In the genomic region with DNA sequence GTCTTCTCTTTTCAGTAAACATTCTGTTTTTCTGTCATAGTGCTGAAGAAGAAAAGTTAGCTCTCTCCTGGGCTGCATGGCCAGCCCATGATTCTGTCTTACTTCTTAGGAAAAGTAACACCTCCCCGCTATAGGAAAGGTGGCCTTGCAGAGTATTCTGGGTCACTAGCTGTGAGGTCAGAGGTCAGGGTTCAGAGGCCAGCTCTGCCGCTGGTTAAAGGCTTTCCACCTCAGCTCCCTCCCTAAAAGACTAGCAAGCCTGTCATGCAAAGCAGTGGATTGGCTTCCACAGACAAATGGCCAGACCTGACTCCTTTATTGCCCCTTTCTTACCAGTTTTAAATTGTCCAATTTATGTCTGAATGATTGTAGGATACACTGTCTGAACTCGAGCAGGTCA, we compare ENCODE assay signal across 25 mouse cellular contexts. TPM values are rescaled to one million over a fixed set of nuclear protein-coding genes. Genes with fewer than 3 reads are reported as not detected.
DNase-seq lines count a peak whose midpoint lies in the region; ATAC-seq and TF ChIP-seq lines count a peak whose summit lies in the region.
"Had no signal": no experiment of that assay in that cellular context is flagged by ENCODE, and none has a peak within 500 bp of the region (broad histone marks: within the 10 kb centered on the region; RNA-seq: fewer than 3 reads in every experiment).

No protein-coding gene starts in this region.

- H3K27me3 ChIP-seq in hindbrain, embryonic 10.5 days (ENCODE audit: insufficient read depth, poor library complexity, severe bottlenecking), result no peaks in the 10 kb centered on the region
- no peaks in the 10 kb centered on the region for H3K27me3 ChIP-seq in hindbrain, embryonic 12.5 days
- H3K27me3 ChIP-seq: CH12.LX; embryonic facial prominence, embryonic 12.5 days; embryonic facial prominence, embryonic 15.5 days; hindbrain, embryonic 15.5 days; Patski had no signal

- 15% methylated on average over 3 of the region's 3 CpGs for WGBS in hindbrain, embryonic 10.5 days
- 16% methylated on average over 3 of the region's 3 CpGs for WGBS in hindbrain, embryonic 12.5 days

- peaks cover 6% of the 10 kb centered on the region for H3K4me1 ChIP-seq in hindbrain, embryonic 10.5 days (replicated peaks)
- no peaks in the 10 kb centered on the region for H3K4me1 ChIP-seq in hindbrain, embryonic 12.5 days
- H3K4me1 ChIP-seq: embryonic facial prominence, embryonic 12.5 days; embryonic facial prominence, embryonic 15.5 days; hindbrain, embryonic 15.5 days had no signal

- H3K9me3 ChIP-seq in hindbrain, embryonic 10.5 days, result peaks cover 3% of the 10 kb centered on the region; the same call in 1 of the 2 replicates
- peaks cover 2% of the 10 kb centered on the region for H3K9me3 ChIP-seq in hindbrain, embryonic 12.5 days (replicated peaks)
- H3K9me3 ChIP-seq: embryonic facial prominence, embryonic 15.5 days; hindbrain, embryonic 15.5 days had no signal

- H3K9ac ChIP-seq in hindbrain, embryonic 12.5 days, result no peak overlapping the region
- H3K9ac ChIP-seq: embryonic facial prominence, embryonic 12.5 days; embryonic facial prominence, embryonic 15.5 days; forebrain, postnatal 0 days; hindbrain, embryonic 15.5 days had no signal

- DNase-seq in gastrocnemius, adult 2 months, result no peak
- no peak for DNase-seq in gastrocnemius, adult 8-10 months (ENCODE audit: low spot score in 2 of 2)
- DNase-seq in hindbrain, embryonic 10.5 days (ENCODE audit: low spot score), result peak; percentile 12
- peak; percentile 51 for DNase-seq in embryo, embryonic 10.5 days (ENCODE audit: low spot score)
- peak; percentile 26 for DNase-seq in yolk sac, embryonic 10.5 days (ENCODE audit: low spot score)
- no peak for DNase-seq in left cerebral cortex, postnatal 25 days (ENCODE audit: low spot score in 2 of 2)
- DNase-seq: adrenal gland, postnatal 10 days; adrenal gland, postnatal 36 days; B cell, adult 2 months; cerebellum, adult 18-20 months; cerebellum, adult 9-10 months; cerebellum, postnatal 14 days; forebrain, postnatal 0 days; gastrocnemius, postnatal 10 days; gastrocnemius, postnatal 36 days had no signal

- H3K36me3 ChIP-seq in hindbrain, embryonic 10.5 days, result no peaks in the 10 kb centered on the region
- H3K36me3 ChIP-seq in hindbrain, embryonic 12.5 days, result no peaks in the 10 kb centered on the region
- H3K36me3 ChIP-seq: embryonic facial prominence, embryonic 12.5 days; embryonic facial prominence, embryonic 15.5 days; G1E; hindbrain, embryonic 15.5 days had no signal

- ATAC-seq in hindbrain, embryonic 12.5 days (ENCODE audit: low FRiP score), result no peak
- ATAC-seq: forebrain, embryonic 14.5 days; forebrain, postnatal 0 days; intestine, postnatal 0 days; Patski had no signal

- no peak overlapping the region for H3K4me3 ChIP-seq in gastrocnemius, adult 2 months
- H3K4me3 ChIP-seq in hindbrain, embryonic 10.5 days, result no peak overlapping the region
- no peak overlapping the region for H3K4me3 ChIP-seq in hindbrain, embryonic 12.5 days
- H3K4me3 ChIP-seq: embryonic facial prominence, embryonic 12.5 days; embryonic facial prominence, embryonic 15.5 days; hindbrain, embryonic 15.5 days had no signal

- intact Hi-C loops in gastrocnemius, adult 2 months (cut with DNase I), result loop anchor here (2.0 kb wide), 1 partner anchor 23 kb away; a partner anchor contains a TSS
- intact Hi-C loops in left cerebral cortex, postnatal 25 days (cut with DNase I), result no loop called here

- peak overlapping the region; percentile 95 for H3K27ac ChIP-seq in gastrocnemius, adult 2 months
- H3K27ac ChIP-seq in hindbrain, embryonic 10.5 days, result no peak overlapping the region
- H3K27ac ChIP-seq in hindbrain, embryonic 12.5 days, result no peak overlapping the region
- H3K27ac ChIP-seq: embryonic facial prominence, embryonic 12.5 days; embryonic facial prominence, embryonic 15.5 days; hindbrain, embryonic 15.5 days had no signal

- H3K4me2 ChIP-seq in hindbrain, embryonic 12.5 days (replicated peaks), result no peak overlapping the region
- H3K4me2 ChIP-seq: embryonic facial prominence, embryonic 12.5 days; embryonic facial prominence, embryonic 15.5 days; heart, embryonic 11.5 days; hindbrain, embryonic 15.5 days had no signal

- no peak for TF ChIP-seq CTCF in gastrocnemius, adult 2 months (IDR thresholded peaks at IDR 0.05)

RNA-seq across cellular contexts. Expression of a gene that starts 23.3 kb away (rescaled TPM):
- 1 to 10 TPM; 8.0 to 9.4 TPM for total RNA-seq in gastrocnemius, adult 2 months (2021)
- total RNA-seq in gastrocnemius, adult 8-10 months (2022), result 1 to 10 TPM; 5.6 to 8.9 (median 5.8) TPM
- polyA plus RNA-seq in hindbrain, embryonic 10.5 days (2016; fragmentation: Nextera tagmentation; extraction: Ambion mirVana), result 0.07 and 0.51 TPM in 2 replicates
- polyA plus RNA-seq in hindbrain, embryonic 12.5 days (2016; fragmentation: Nextera tagmentation; extraction: Ambion mirVana), result 0.46 and 0.50 TPM in 2 replicates
- total RNA-seq in left cerebral cortex, postnatal 25 days (2021), result under 1 TPM; 0.34 to 0.62 TPM
- total RNA-seq: G1E had no signal
- polyA plus RNA-seq: G1E had no signal

RNA-seq across cellular contexts. Expression of a gene that starts 23.3 kb away (rescaled TPM):
- total RNA-seq in gastrocnemius, adult 2 months (2021), result 10 to 100 TPM; 34.5 to 37.4 TPM
- 10 to 100 TPM; 29.7 to 37.8 (median 36.6) TPM for total RNA-seq in gastrocnemius, adult 8-10 months (2022)
- 1.4 and 1.6 TPM in 2 replicates for polyA plus RNA-seq in hindbrain, embryonic 10.5 days (2016; fragmentation: Nextera tagmentation; extraction: Ambion mirVana)
- 1.4 and 3.3 TPM in 2 replicates for polyA plus RNA-seq in hindbrain, embryonic 12.5 days (2016; fragmentation: Nextera tagmentation; extraction: Ambion mirVana)
- total RNA-seq in left cerebral cortex, postnatal 25 days (2021), result 1 to 10 TPM in 1 of 2 experiments, under 1 TPM in 1; 0.69 to 2.2 TPM
- total RNA-seq: G1E had no signal
- polyA plus RNA-seq: G1E had no signal

RNA-seq across cellular contexts. Expression of a gene that starts 46.9 kb away (rescaled TPM):
- 10 to 100 TPM; 54.3 to 56.8 TPM for total RNA-seq in gastrocnemius, adult 2 months (2021)
- 10 to 100 TPM; 52.1 to 58.4 (median 56.9) TPM for total RNA-seq in gastrocnemius, adult 8-10 months (2022)
- polyA plus RNA-seq in hindbrain, embryonic 10.5 days (2016; fragmentation: Nextera tagmentation; extraction: Ambion mirVana), result 0.64 and 1.1 TPM in 2 replicates
- 1.6 and 1.7 TPM in 2 replicates for polyA plus RNA-seq in hindbrain, embryonic 12.5 days (2016; fragmentation: Nextera tagmentation; extraction: Ambion mirVana)
- total RNA-seq in left cerebral cortex, postnatal 25 days (2021), result 1 to 10 TPM; 3.6 to 5.2 TPM
- polyA plus RNA-seq: G1E had no signal

Comparison
In these comparisons a context has a peak if more than half of its experiments do, and no peak if none do; other contexts are left out.
1. DNase-seq: peak in hindbrain, embryonic 10.5 days (single experiment), embryo, embryonic 10.5 days (single experiment) and yolk sac, embryonic 10.5 days (single experiment); none in gastrocnemius, adult 2 months (single experiment), gastrocnemius, adult 8-10 months (0 of 2) and left cerebral cortex, postnatal 25 days (0 of 2).
2. RNA of a gene that starts 23.3 kb away (total RNA-seq): 8.0 to 9.4 TPM in gastrocnemius, adult 2 months and 5.6 to 8.9 TPM in gastrocnemius, adult 8-10 months; 0.34 to 0.62 TPM in left cerebral cortex, postnatal 25 days; every median in the first group is over 4 times any median in the second.
3. RNA of a gene that starts 23.3 kb away (total RNA-seq): 29.7 to 37.8 TPM in gastrocnemius, adult 8-10 months and 34.5 to 37.4 TPM in gastrocnemius, adult 2 months; 0.69 to 2.2 TPM in left cerebral cortex, postnatal 25 days; every median in the first group is over 4 times any median in the second.
4. RNA of a gene that starts 46.9 kb away (total RNA-seq): 52.1 to 58.4 TPM in gastrocnemius, adult 8-10 months and 54.3 to 56.8 TPM in gastrocnemius, adult 2 months; 3.6 to 5.2 TPM in left cerebral cortex, postnatal 25 days; every median in the first group is over 4 times any median in the second.